17 mouse cellular contexts compared by ENCODE assay signal in the genomic region with DNA sequence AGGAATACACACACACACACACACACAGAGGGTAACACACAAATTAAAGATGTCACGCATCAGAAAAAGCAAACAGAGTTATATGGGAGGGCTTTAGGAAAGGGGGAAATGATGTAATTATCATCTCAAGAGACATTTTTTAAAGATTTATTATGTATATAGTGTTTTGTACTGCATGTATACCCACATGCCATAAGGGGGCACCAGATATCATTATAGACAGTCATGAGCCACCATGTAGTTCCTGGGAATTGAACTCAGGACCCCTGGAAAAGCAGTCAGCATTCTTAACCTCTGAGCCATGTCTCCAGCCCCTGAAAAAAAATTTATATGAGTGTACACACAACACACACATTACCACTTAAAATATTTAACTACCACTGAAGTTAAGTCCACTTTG. TPM values are rescaled to one million over a fixed set of nuclear protein-coding genes. Genes with fewer than 3 reads are reported as not detected.
A peak's percentile ranks its signal among the peaks of the same experiment; 100 is the strongest.
DNase-seq lines count a peak whose midpoint lies in the region; ATAC-seq and TF ChIP-seq lines count a peak whose summit lies in the region.
"Had no signal": no experiment of that assay in that cellular context is flagged by ENCODE, and none has a peak within 500 bp of the region (broad histone marks: within the 10 kb centered on the region; RNA-seq: fewer than 3 reads in every experiment).

No protein-coding gene starts in this region.

- no peaks in the 10 kb centered on the region for H3K9me3 ChIP-seq in heart, embryonic 11.5 days (replicated peaks; ENCODE audit: control insufficient read depth, low read length)
- H3K9me3 ChIP-seq: liver, embryonic 12.5 days; neural tube, embryonic 12.5 days had no signal

- intact Hi-C loops in heart, postnatal 10 days (cut with DNase I): loop anchor here (5.0 kb wide), 2 partner anchors 42 to 132 kb away; partner anchors contain the start of gene Itpr2
- intact Hi-C loops in left cerebral cortex, adult 2 months (cut with DNase I): loop anchor here (5.0 kb wide), 1 partner anchor 132 kb away; no protein-coding TSS in a partner anchor
- intact Hi-C loops in left cerebral cortex, postnatal 10 days (cut with DNase I): no loop called here

- H3K27me3 ChIP-seq in heart, embryonic 11.5 days (ENCODE audit: control insufficient read depth, insufficient read depth, low read length): no peaks in the 10 kb centered on the region
- H3K27me3 ChIP-seq: liver, embryonic 12.5 days; neural tube, embryonic 12.5 days had no signal

- ATAC-seq in heart, embryonic 11.5 days (replicated peaks; ENCODE audit: insufficient number of reproducible peaks, low FRiP score, low TSS enrichment): no peak
- peak; percentile 54 for ATAC-seq in CD4-positive, CD25-positive, alpha-beta regulatory T cell, adult 4 months
- ATAC-seq in granulocyte monocyte progenitor cell, adult 5-6 weeks (replicated peaks; ENCODE audit: poor library complexity, severe bottlenecking): peak; percentile 35; the same call in 1 of the 2 replicates

- TF ChIP-seq CTCF in left cerebral cortex, adult 2 months (IDR thresholded peaks at IDR 0.05): peak; percentile 32

- 90% methylated on average over 1 of the region's 1 CpGs for WGBS in heart, embryonic 11.5 days (ENCODE audit: insufficient replicate concordance)

- no peak overlapping the region for H3K4me3 ChIP-seq in heart, embryonic 11.5 days (ENCODE audit: low read depth, low read length)
- no peak overlapping the region for H3K4me3 ChIP-seq in left cerebral cortex, adult 2 months
- H3K4me3 ChIP-seq: erythroblast, embryonic 14.5 days; liver, embryonic 12.5 days; neural tube, embryonic 12.5 days had no signal

- peaks cover 5% of the 10 kb centered on the region for H3K4me1 ChIP-seq in heart, embryonic 11.5 days (ENCODE audit: control insufficient read depth, insufficient read depth, low read length)
- H3K4me1 ChIP-seq: liver, embryonic 12.5 days; neural tube, embryonic 12.5 days had no signal

- DNase-seq in heart, postnatal 10 days: no peak
- DNase-seq in left cerebral cortex, adult 2 months (ENCODE audit: extremely low spot score in 1 of 2, low spot score in 2 of 2): no peak
- no peak for DNase-seq in left cerebral cortex, postnatal 10 days (ENCODE audit: extremely low spot score in 1 of 2, low spot score in 2 of 2)
- DNase-seq in adrenal gland, adult (ENCODE audit: inconsistent age in 2 of 2, low spot score in 1 of 2): no peak
- DNase-seq in spleen, postnatal 14 days (ENCODE audit: low spot score in 2 of 2): no peak
- DNase-seq: adrenal gland, postnatal 36 days; embryo, embryonic 11 days; kidney, adult 2 months; midbrain, embryonic 14.5 days; spleen, adult 18-20 months; thymus, adult 18-20 months had no signal

- peaks cover 5% of the 10 kb centered on the region; the same call in 1 of the 2 replicates for H3K36me3 ChIP-seq in heart, embryonic 11.5 days (ENCODE audit: control insufficient read depth, insufficient read depth, low read length)

- H3K9ac ChIP-seq in heart, embryonic 11.5 days (ENCODE audit: low read depth, low read length): no peak overlapping the region
- H3K9ac ChIP-seq: liver, embryonic 12.5 days; neural tube, embryonic 12.5 days had no signal

- H3K4me2 ChIP-seq in heart, embryonic 11.5 days: no peak overlapping the region
- H3K4me2 ChIP-seq: liver, embryonic 12.5 days; neural tube, embryonic 12.5 days had no signal

- peak overlapping the region; percentile 30; the same call in 1 of the 2 replicates for H3K27ac ChIP-seq in heart, embryonic 11.5 days (ENCODE audit: low read depth, low read length)
- H3K27ac ChIP-seq in left cerebral cortex, adult 2 months: no peak overlapping the region
- H3K27ac ChIP-seq: liver, embryonic 12.5 days; neural tube, embryonic 12.5 days had no signal

RNA-seq across cellular contexts. Expression of gene Fgfr1op2, which starts 32.4 kb away (rescaled TPM):
- polyA plus RNA-seq in heart, embryonic 11.5 days (2014; fragmentation: Nextera tagmentation; extraction: Ambion mirVana): 92.8 and 93.4 TPM in 2 replicates
- total RNA-seq in heart, postnatal 10 days (2021): 10 to 100 TPM; 61.6 to 65.4 TPM
- total RNA-seq in left cerebral cortex, adult 2 months (2021): 100 to 1,000 TPM in 1 of 2 experiments, 10 to 100 TPM in 1; 98.6 to 108 TPM
- total RNA-seq in left cerebral cortex, postnatal 10 days (2021): 10 to 100 TPM; 47.2 to 50.3 TPM
- polyA plus RNA-seq in CD4-positive, CD25-positive, alpha-beta regulatory T cell, adult 4 months (2017; shearing (Covaris generic)): 100 to 1,000 TPM; 107 to 113 TPM
- 96.1 and 107 TPM in 2 replicates for total RNA-seq in granulocyte monocyte progenitor cell, adult 5-6 weeks (2014; fragmentation: Nextera tagmentation)
- 151 and 157 TPM in 2 replicates for total RNA-seq in granulocyte monocyte progenitor cell, adult 5-6 weeks (2017)

RNA-seq across cellular contexts. Expression of gene Ints13, which starts 33.0 kb away (rescaled TPM):
- polyA plus RNA-seq in heart, embryonic 11.5 days (2014; fragmentation: Nextera tagmentation; extraction: Ambion mirVana): 51.8 and 56.3 TPM in 2 replicates
- total RNA-seq in heart, postnatal 10 days (2021): 10 to 100 TPM; 22.7 to 27.6 TPM
- 10 to 100 TPM; 38.4 to 38.6 TPM for total RNA-seq in left cerebral cortex, adult 2 months (2021)
- 10 to 100 TPM; 29.4 to 34.4 TPM for total RNA-seq in left cerebral cortex, postnatal 10 days (2021)
- 10 to 100 TPM; 53.1 to 58.5 TPM for polyA plus RNA-seq in CD4-positive, CD25-positive, alpha-beta regulatory T cell, adult 4 months (2017; shearing (Covaris generic))
- 90.4 and 111 TPM in 2 replicates for total RNA-seq in granulocyte monocyte progenitor cell, adult 5-6 weeks (2014; fragmentation: Nextera tagmentation)
- total RNA-seq in granulocyte monocyte progenitor cell, adult 5-6 weeks (2017): 93.8 and 132 TPM in 2 replicates

RNA-seq across cellular contexts. Expression of gene Itpr2, which starts 42.6 kb away (rescaled TPM):
- polyA plus RNA-seq in heart, embryonic 11.5 days (2014; fragmentation: Nextera tagmentation; extraction: Ambion mirVana): 31.3 and 33.6 TPM in 2 replicates
- total RNA-seq in heart, postnatal 10 days (2021): 10 to 100 TPM; 31.5 to 41.9 TPM
- total RNA-seq in left cerebral cortex, adult 2 months (2021): 10 to 100 TPM; 12.3 to 15.4 TPM
- 10 to 100 TPM; 17.0 to 19.3 TPM for total RNA-seq in left cerebral cortex, postnatal 10 days (2021)
- polyA plus RNA-seq in CD4-positive, CD25-positive, alpha-beta regulatory T cell, adult 4 months (2017; shearing (Covaris generic)): 10 to 100 TPM; 69.7 to 84.1 TPM
- 6.0 and 9.5 TPM in 2 replicates for total RNA-seq in granulocyte monocyte progenitor cell, adult 5-6 weeks (2014; fragmentation: Nextera tagmentation)
- 15.1 and 22.6 TPM in 2 replicates for total RNA-seq in granulocyte monocyte progenitor cell, adult 5-6 weeks (2017)
